Mouse (Mus musculus) stomach, postnatal 0 days (tissue): ENCODE measurements at regions not wholly inside any gene's neighbourhood (a gene's known extent, or its start where the extent isn't known, plus 50 kb on each side); places are given as distances from the start of the nearest gene placed in this dataset.

Experiments used
- CTCF ChIP-seq: IDR thresholded peaks from 2 replicates; pipeline ENCODE4 v1.5.1; 2016; ENCODE audit warnings: antibody characterized with exemption, low read depth, mild to moderate bottlenecking, moderate library complexity
- EP300 ChIP-seq: optimal IDR thresholded peaks from 2 replicates; pipeline ENCODE3; 2016; ENCODE audit warnings: antibody characterized with exemption

DNA sequence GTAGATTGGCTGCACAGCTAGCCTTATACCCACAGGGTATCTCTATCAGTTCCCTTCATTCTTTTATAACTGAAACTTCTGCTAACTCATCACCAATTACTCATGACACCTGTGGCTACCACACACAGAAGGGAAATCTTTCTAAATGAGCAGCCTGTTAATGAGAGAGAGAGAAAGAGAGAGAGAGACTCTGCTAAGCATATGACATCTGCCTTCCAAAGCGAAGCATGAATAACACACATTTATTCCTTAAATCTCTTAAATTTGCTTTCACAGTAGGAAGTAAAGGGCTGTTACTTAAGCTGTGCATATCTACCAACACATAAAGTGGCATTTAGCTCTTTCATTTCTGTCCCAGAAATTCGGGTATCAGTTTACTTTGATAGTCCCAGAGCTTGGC, 317.7 kb downstream of the Sox2 start:
- TF ChIP-seq EP300, result no peak
- TF ChIP-seq CTCF, result no peak
